Mouse (Mus musculus) cortical plate, adult 2 months (tissue): Measurements from ENCODE around the gene Isg20l2. TPM values are rescaled to one million over a fixed set of nuclear protein-coding genes. Genes with fewer than 3 reads are reported as not detected.

Source experiments
- H3K27ac ChIP-seq: fragments of 200-500 bp; 2 replicates; pipeline ENCODE4 v1.5.1; 2012; ENCODE audit warnings: low read length, control low read depth, inconsistent platforms; ENCODE audit not compliant: insufficient read depth
- H3K4me1 ChIP-seq: fragments of 200-500 bp; 2 replicates; pipeline ENCODE4 v1.6.1; 2011; ENCODE audit warnings: low read length; ENCODE audit not compliant: control insufficient read depth, insufficient read depth
- H3K4me3 ChIP-seq: fragments of 200-500 bp; 2 replicates; pipeline ENCODE4 v1.5.1; 2011; ENCODE audit warnings: mild to moderate bottlenecking, low read length, control low read depth; ENCODE audit not compliant: insufficient read depth
- CTCF ChIP-seq: fragments of 200-500 bp; IDR thresholded peaks from 2 replicates; pipeline ENCODE4 v1.5.1; 2011; ENCODE audit warnings: mild to moderate bottlenecking, control low read depth, low read length; ENCODE audit not compliant: insufficient read depth; ENCODE audit errors: extremely low read depth
- POLR2A ChIP-seq: fragments of 200-500 bp; IDR thresholded peaks from 2 replicates; pipeline ENCODE4 v1.6.1; 2011; ENCODE audit warnings: mild to moderate bottlenecking, low read length, control low read depth; ENCODE audit not compliant: insufficient read depth; ENCODE audit errors: extremely low read depth
- polyA plus RNA-seq: library from polyadenylated mRNA; depleted of rRNA; stranded (reverse); fragments of >200 nt; gene quantifications from 2 replicates; pipeline ENCODE4 v1.2.3, GENCODE M21; 2012

Gene Isg20l2
- polyA plus RNA-seq, 1 experiment = 12.0 TPM

DNA sequence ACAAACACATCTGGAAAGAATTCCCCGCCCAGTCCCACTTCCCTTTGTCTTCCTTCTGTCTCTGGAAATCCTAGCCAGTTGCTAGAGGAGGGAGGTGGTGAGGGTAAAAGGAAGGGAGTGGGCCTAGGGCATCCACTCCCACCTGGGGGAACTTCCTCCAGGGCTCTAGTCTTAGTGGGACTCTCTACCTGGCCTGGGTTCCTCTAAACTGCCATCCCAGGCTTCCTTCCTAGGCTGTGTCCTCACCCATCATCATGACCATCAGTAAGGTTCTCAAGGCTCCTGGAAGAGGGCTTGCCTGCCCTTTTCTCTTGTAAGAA, 16.4 kb downstream of the Isg20l2 start:
- Histone ChIP-seq H3K27ac (no peak overlapping the region), H3K4me1 (peaks cover 3% of the 10 kb centered on the region; the same call in 1 of the 2 replicates), H3K4me3 (no peak overlapping the region)
- TF ChIP-seq POLR2A = no peak
- TF ChIP-seq CTCF = no peak

- peaks cover 3% of the 10 kb centered on the region; the same call in 1 of the 2 replicates for H3K4me1 ChIP-seq
- no peak for TF ChIP-seq POLR2A
- TF ChIP-seq CTCF = no peak
- no peak overlapping the region for H3K4me3 ChIP-seq
- no peak overlapping the region for H3K27ac ChIP-seq
Measured at GRCm38 (mm10) chr3:87947056-87947810, 17.1 kb downstream of the Isg20l2 start.

DNA sequence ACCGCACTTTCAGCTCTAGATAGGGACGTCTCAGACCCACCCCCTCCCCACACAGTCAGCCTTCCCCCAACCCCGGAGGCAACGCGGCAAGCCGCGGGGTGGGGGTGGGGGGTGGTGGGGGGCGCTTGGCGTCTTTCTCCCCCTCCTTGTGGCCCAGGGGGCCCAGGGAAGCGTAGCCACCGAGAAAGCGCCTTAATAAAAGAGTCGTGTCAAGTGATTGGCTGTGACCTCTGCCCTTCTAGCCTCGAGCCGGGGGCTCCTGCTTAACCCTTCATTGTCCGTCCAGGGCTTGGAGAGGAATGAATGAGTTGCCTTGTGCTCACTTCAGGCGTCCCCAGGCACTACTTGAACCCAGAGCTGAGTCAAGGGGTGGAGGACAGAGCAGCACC, 17.7 kb downstream of the Isg20l2 start:
- peak overlapping the region; percentile 15; the same call in 1 of the 2 replicates for H3K4me3 ChIP-seq
- TF ChIP-seq CTCF = no peak
- TF ChIP-seq POLR2A = no peak
- no peak overlapping the region for H3K27ac ChIP-seq
- H3K4me1 ChIP-seq = peaks cover 3% of the 10 kb centered on the region; the same call in 1 of the 2 replicates

DNA sequence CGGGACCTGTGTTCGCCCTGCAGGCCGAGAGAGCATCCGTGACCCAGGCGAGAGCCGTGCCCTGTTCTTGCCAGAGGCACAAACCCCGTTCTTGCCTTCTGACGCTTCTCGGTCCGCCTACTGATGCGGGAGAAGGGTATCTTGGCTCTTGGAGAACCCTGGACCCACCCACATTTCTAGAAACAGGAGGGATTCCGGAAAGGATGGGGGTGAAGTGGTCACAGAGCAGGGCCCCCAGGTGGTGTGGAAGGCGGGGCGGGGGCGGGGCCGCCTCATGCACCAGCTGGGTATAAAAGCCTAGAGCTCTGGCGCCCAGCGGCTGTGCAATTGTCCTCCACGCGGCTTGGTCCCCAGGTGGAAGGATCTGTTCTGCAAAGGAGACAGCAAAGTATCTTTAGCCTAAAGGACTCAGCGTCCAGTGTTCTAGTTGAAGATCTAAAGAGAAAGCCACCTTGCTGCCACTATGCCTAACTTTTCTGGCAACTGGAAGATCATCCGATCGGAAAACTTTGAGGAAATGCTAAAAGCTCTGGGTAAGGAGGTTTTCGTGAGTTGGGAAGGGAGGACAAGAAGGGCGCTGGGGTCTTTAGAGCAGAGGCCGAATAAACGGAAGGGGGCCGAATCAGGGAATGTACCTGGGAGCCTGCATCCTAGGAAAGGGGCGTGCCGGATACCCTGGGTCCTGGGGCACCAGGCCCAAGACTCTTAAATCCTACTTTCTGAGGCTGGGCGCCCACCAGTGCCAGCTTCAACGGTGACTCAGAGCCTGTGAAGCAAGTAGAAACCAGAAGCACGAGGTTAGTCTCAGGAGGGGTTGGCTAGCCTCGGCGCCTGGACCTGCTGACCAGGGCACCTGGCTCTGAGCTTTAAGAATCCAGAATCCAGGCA, 18.5 kb downstream of the Isg20l2 start, which contains the start of gene Crabp2:
Gene Crabp2, plus strand, starts transcription at position 289 of the 888 bp plus-strand sequence.
- TF ChIP-seq CTCF (no peak), POLR2A (no peak)
- Histone ChIP-seq H3K4me1 (peaks cover 3% of the 10 kb centered on the region; the same call in 1 of the 2 replicates), H3K27ac (no peak within 1 kb of the TSS), H3K4me3 (peak within 1 kb of the TSS; percentile 15; the same call in 1 of the 2 replicates)

DNA sequence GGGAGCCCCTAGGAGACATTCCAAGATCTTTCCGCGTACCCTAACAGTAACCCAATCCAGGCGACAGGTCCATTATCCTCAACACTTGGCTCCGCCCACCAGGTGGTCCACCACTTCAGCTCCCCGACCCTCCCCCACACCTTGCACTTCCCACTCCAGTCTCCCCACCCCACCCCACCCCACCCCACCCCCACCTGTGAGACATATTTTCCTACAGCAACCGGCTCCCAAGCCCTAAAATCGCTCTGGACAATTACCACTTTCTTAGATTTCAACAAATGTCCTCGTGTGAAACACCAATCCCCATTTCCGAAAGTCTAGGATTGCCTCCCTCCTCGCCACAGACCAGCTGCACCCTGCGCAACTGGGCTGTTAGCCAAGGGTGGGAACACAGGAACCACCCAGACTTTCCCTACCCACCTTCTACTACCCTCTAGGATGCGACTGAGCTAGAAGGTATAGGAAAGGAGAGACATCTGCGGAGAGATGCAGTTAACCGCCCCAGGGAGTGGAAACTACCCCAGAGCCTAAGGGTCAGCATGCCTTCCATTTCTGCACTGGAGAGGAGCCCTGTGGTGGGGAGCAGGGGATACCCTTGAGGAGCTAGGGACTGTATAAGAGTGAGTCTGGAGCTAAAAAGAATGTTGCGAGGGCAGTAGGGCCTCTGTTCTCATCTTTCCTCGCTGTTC, 19.3 kb downstream of the Isg20l2 start:
- peaks cover 3% of the 10 kb centered on the region; the same call in 1 of the 2 replicates for H3K4me1 ChIP-seq
- no peak overlapping the region for H3K4me3 ChIP-seq
- TF ChIP-seq CTCF = no peak
- no peak for TF ChIP-seq POLR2A
- no peak overlapping the region for H3K27ac ChIP-seq

GRCm38 (mm10) chr3:87949955-87950515, 19.9 kb downstream of the Isg20l2 start:
- TF ChIP-seq CTCF = no peak
- no peak for TF ChIP-seq POLR2A
- no peak overlapping the region for H3K4me3 ChIP-seq
- H3K27ac ChIP-seq = no peak overlapping the region
- H3K4me1 ChIP-seq = peaks cover 3% of the 10 kb centered on the region; the same call in 1 of the 2 replicates

- Histone ChIP-seq H3K4me1 (peaks cover 3% of the 10 kb centered on the region; the same call in 1 of the 2 replicates), H3K4me3 (no peak overlapping the region), H3K27ac (no peak overlapping the region)
- TF ChIP-seq POLR2A (no peak), CTCF (no peak)
Measured at GRCm38 (mm10) chr3:87951946-87952345, 21.8 kb downstream of the Isg20l2 start.

DNA sequence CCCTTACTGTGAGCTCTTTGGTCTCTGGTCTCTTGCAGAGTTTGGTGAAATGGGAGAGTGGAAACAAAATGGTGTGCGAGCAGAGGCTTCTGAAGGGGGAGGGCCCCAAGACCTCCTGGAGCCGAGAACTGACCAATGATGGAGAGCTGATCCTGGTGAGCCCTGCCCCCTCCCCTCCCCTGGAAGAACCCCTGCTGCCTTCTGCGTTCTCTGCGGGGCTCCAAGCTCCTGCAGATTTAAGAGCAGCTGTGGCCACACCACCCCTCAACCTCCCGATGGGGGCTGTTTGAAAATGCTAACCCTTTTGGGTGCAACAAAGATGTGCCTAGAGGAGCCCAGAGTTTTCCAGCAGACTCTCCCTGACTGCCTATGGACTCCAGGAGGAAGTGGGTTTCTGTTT, 22.3 kb downstream of the Isg20l2 start:
- TF ChIP-seq POLR2A (no peak), CTCF (no peak)
- Histone ChIP-seq H3K27ac (no peak overlapping the region), H3K4me1 (peaks cover under 1% of the 10 kb centered on the region; the same call in 1 of the 2 replicates), H3K4me3 (no peak overlapping the region)

GRCm38 (mm10) chr3:87958056-87958455, 27.9 kb downstream of the Isg20l2 start:
- TF ChIP-seq POLR2A = no peak
- TF ChIP-seq CTCF = no peak
- H3K4me3 ChIP-seq = no peak overlapping the region
- H3K4me1 ChIP-seq = no peaks in the 10 kb centered on the region
- no peak overlapping the region for H3K27ac ChIP-seq
